Mouse (Mus musculus) heart, postnatal 14 days (tissue): ENCODE results near the gene Vps26a. TPM values are rescaled to one million over a fixed set of nuclear protein-coding genes. Genes with fewer than 3 reads are reported as not detected.
A peak's percentile ranks its signal among the peaks of the same experiment; 100 is the strongest.
"Not testable (repeated sequence)": the region's sequence is repeated elsewhere in the genome, so short reads cannot be mapped to it uniquely, and the experiment has no call there.

ENCODE experiments used
- DNase-seq, 2 experiments: peaks; one replicate each; pipeline ENCODE4 v3.0.0; 2021 to 2022
- intact Hi-C: fragments of 180-260 bp; cut with DNase I; formaldehyde crosslinking; loops from one replicate; pipeline ENCODE4 v1.15.1; 2025
- total RNA-seq, 2 experiments: library from RNA; stranded (reverse); gene quantifications; 2 replicates each; pipeline ENCODE4 v1.2.3; 2021

The Vps26a gene
- total RNA-seq, 2 experiments from 2014 or later, result 45.2 to 45.5 TPM

- intact Hi-C loops, result no loop called here
- no peak for DNase-seq
Measured at GRCm38 (mm10) chr10:62503353-62503752, 16.7 kb upstream of the Vps26a start.

GRCm38 (mm10) chr10:62501951-62502350 lies 15.3 kb upstream of the Vps26a start:
- intact Hi-C loops, result no loop called here
- no peak for DNase-seq

GRCm38 (mm10) chr10:62500916-62501615 lies 14.5 kb upstream of the Vps26a start:
- intact Hi-C loops, result loop anchor here (1.0 kb wide), 1 partner anchor 48 kb away; no protein-coding TSS in a partner anchor
- DNase-seq, result no peak

- intact Hi-C loops, result loop anchor here (1.0 kb wide), 1 partner anchor 49 kb away; no protein-coding TSS in a partner anchor
- peak; percentile 68 to 72 for DNase-seq
Measured at GRCm38 (mm10) chr10:62500088-62500915, 13.7 kb upstream of the Vps26a start.

GRCm38 (mm10) chr10:62491681-62492080 lies 5.1 kb upstream of the Vps26a start:
- DNase-seq, intact Hi-C loops: not testable (repeated sequence)

- intact Hi-C loops, result no loop called here
- peak; percentile 33 to 65 for DNase-seq
Measured at GRCm38 (mm10) chr10:62488266-62488665, 1.7 kb upstream of the Vps26a start.

- peak in 1 of 2 experiments; percentile 6 for DNase-seq
- intact Hi-C loops, result loop anchor here (2.0 kb wide), 1 partner anchor 35 kb away; no protein-coding TSS in a partner anchor
Measured at GRCm38 (mm10) chr10:62485878-62486582, 575 bp downstream of the Vps26a start.

- DNase-seq, result no peak
- intact Hi-C loops, result no loop called here
Measured at GRCm38 (mm10) chr10:62481108-62481852, 5.3 kb downstream of the Vps26a start.

GRCm38 (mm10) chr10:62476980-62477379 lies 9.6 kb downstream of the Vps26a start:
- DNase-seq, result no peak
- intact Hi-C loops, result no loop called here

GRCm38 (mm10) chr10:62474944-62475343 lies 11.7 kb downstream of the Vps26a start:
- intact Hi-C loops, result no loop called here

GRCm38 (mm10) chr10:62471105-62471504 lies 15.5 kb downstream of the Vps26a start:
- intact Hi-C loops, result no loop called here
- DNase-seq, result no peak

More at GRCm38 (mm10) chr10:62474944-62475343, 11.7 kb downstream of the Vps26a start:
- no peak for DNase-seq

GRCm38 (mm10) chr10:62469736-62470135 lies 16.9 kb downstream of the Vps26a start:
- no peak for DNase-seq
- intact Hi-C loops, result no loop called here

- no peak for DNase-seq
- intact Hi-C loops, result no loop called here
Measured at GRCm38 (mm10) chr10:62461321-62461720, 25.3 kb downstream of the Vps26a start.

- intact Hi-C loops, DNase-seq: not testable (repeated sequence)
Measured at GRCm38 (mm10) chr10:62452001-62452400, 34.6 kb downstream of the Vps26a start.

GRCm38 (mm10) chr10:62450280-62450640 lies 36.3 kb downstream of the Vps26a start:
- DNase-seq, result no peak
- intact Hi-C loops, result loop anchor here (2.0 kb wide), 1 partner anchor 37 kb away; the partner anchor contains the start of gene Vps26a

- intact Hi-C loops, result loop anchor here (2.0 kb wide), 1 partner anchor 37 kb away; the partner anchor contains the start of gene Vps26a
Measured at GRCm38 (mm10) chr10:62449364-62450279, 37.0 kb downstream of the Vps26a start, which contains the start of the genes 4930507D05Rik and Supv3l1. Gene 4930507D05Rik (plus strand): TSS chr10:62449489. Gene Supv3l1 (minus strand): TSS chr10:62449738.

GRCm38 (mm10) chr10:62430427-62430826 lies 56.2 kb downstream of the Vps26a start:
- intact Hi-C loops, result no loop called here

More at GRCm38 (mm10) chr10:62449364-62450279, 37.0 kb downstream of the Vps26a start, which contains the start of the genes 4930507D05Rik and Supv3l1:
- peak; percentile 93 to 97 for DNase-seq

GRCm38 (mm10) chr10:62425081-62425871 lies 61.3 kb downstream of the Vps26a start:
- intact Hi-C loops, result no loop called here
- no peak for DNase-seq

More at GRCm38 (mm10) chr10:62430427-62430826, 56.2 kb downstream of the Vps26a start:
- no peak for DNase-seq
